Mouse (Mus musculus): ENCODE results near the gene Cadps2.

Gene Cadps2

GRCm38 (mm10) chr6:23252196-23253135 is 586.8 kb downstream of the Cadps2 start:
- no peak for DNase-seq (ENCODE audit: low spot score)

GRCm38 (mm10) chr6:23251431-23251830 is 587.8 kb downstream of the Cadps2 start:
- DNase-seq (ENCODE audit: low spot score), result no peak

GRCm38 (mm10) chr6:23250288-23250955 is 588.8 kb downstream of the Cadps2 start:
- no peak for DNase-seq (ENCODE audit: low spot score)

GRCm38 (mm10) chr6:23249616-23250287 is 589.5 kb downstream of the Cadps2 start:
- no peak for DNase-seq (ENCODE audit: low spot score)

GRCm38 (mm10) chr6:23249053-23249401 is 590.2 kb downstream of the Cadps2 start:
- DNase-seq (ENCODE audit: low spot score), result no peak

GRCm38 (mm10) chr6:23248313-23249052 is 590.7 kb downstream of the Cadps2 start, which contains the start of gene Fezf1:
Fezf1 (minus strand) TSS chr6:23248362.
- no peak for DNase-seq (ENCODE audit: low spot score)

GRCm38 (mm10) chr6:23247512-23248312 is 591.5 kb downstream of the Cadps2 start:
- no peak for DNase-seq (ENCODE audit: low spot score)

- DNase-seq (ENCODE audit: low spot score), result no peak
Observed at GRCm38 (mm10) chr6:23246790-23247511, 592.3 kb downstream of the Cadps2 start.

- DNase-seq (ENCODE audit: low spot score), result no peak
Observed at GRCm38 (mm10) chr6:23246061-23246789, 593.0 kb downstream of the Cadps2 start.

- no peak for DNase-seq (ENCODE audit: low spot score)
Observed at GRCm38 (mm10) chr6:23245545-23246011, 593.6 kb downstream of the Cadps2 start.

- DNase-seq (ENCODE audit: low spot score), result no peak
Observed at GRCm38 (mm10) chr6:23245121-23245520, 594.1 kb downstream of the Cadps2 start.

GRCm38 (mm10) chr6:23243821-23244760 is 595.1 kb downstream of the Cadps2 start:
- no peak for DNase-seq (ENCODE audit: low spot score)
